Mouse (Mus musculus) NIH3T3 (cell line): ENCODE data around the gene Sult2a6.

ENCODE experiments used
- DNase-seq: peaks from one replicate; pipeline ENCODE4 v3.0.0-alpha.2; 2012; ENCODE audit warnings: low read depth

The Sult2a6 gene

DNA sequence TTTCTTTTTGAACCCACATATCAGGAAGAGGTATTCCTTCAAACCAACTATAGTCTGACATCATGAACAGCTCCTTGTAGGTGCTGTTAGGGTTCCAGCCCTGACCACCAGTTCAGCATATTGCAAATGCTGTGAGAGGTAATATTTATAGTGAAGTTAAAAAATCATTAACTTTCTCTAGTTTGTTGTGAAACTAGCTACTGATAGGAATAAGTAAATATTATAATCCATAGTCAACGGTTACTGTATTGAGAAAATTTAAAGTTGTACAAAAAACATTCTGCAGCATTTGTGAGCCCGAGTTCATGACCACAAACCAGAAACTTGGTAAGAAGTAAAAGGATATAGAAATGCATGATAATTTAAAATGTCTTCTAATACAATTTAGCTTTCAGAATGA is at the start of gene Sult2a6:
Gene Sult2a6, minus strand, starts transcription at position 101 of the 400 bp plus-strand sequence.
- no peak for DNase-seq

DNA sequence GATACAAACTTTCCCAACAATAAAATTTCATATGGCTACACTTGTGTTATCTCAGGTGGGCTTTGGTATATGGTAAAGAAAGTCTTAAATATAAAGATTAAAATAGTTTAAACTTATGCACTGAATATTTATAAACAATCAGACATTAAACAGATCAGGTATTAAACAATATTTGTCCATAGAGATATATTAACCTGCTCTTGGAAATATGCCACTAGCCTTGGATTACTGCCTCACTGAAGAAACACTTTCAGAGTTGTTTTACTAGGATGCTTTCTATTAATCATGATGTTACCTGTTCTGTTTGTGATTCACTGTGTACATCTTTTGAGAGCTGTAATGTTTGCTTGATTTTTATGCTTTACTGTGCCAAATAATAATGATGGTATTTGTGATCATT is 39.4 kb downstream of the Sult2a6 start:
- no peak for DNase-seq

DNA sequence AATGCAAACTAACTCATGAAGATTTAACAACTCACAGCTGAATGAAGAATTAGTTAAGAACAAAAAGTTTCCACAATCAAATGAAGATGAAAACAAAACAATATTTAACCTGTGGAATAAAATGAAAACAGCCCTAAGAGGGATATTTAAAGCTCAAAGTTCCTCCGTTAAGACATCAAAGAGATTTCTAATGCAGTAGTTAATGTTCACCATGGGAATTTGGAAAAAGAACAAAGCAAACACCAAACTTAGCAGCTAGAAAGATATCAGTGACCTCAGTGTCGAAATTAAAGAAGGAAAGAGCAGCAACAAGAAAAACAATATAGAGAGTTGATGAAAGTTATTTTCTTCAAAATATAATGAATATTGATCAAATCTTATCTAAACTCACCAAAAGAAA is 51.3 kb downstream of the Sult2a6 start:
- DNase-seq, result no peak

DNA sequence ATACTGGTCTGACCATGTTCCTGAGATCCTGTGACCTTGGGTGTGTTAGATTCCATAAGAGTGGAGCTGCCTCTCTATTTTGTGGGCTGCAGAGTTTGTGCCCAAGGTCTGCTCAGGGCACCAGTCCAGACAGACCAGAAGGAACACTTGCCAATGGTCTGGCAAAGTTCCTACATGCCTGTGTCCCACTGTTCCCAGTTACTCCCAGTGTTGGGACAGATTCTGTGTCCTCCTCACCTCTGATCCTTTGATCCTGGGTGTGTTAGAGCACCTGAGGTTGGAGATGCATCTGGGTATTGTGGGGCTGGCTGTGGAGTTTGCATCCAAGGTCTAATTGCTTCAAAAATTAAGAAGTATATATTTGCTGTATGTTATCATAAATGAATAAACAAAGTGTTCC is 52.2 kb downstream of the Sult2a6 start:
- DNase-seq, result no peak
